Mouse (Mus musculus) thymus, adult 2 months (tissue): Measurements from ENCODE around the gene Nhlrc1.

Experiments used
- CTCF ChIP-seq: fragments of 200-500 bp; IDR thresholded peaks from 2 replicates; pipeline ENCODE4 v1.5.1; 2012; ENCODE audit warnings: mild to moderate bottlenecking, control low read depth, low read length, moderate library complexity, borderline replicate concordance; ENCODE audit not compliant: control insufficient read depth, poor library complexity, insufficient read depth; ENCODE audit errors: extremely low read depth
- POLR2A ChIP-seq: fragments of 200-500 bp; IDR thresholded peaks from 2 replicates; pipeline ENCODE4 v1.6.1; 2012; ENCODE audit warnings: mild to moderate bottlenecking, low read length, control low read depth, moderate library complexity; ENCODE audit not compliant: control insufficient read depth, poor library complexity, insufficient read depth; ENCODE audit errors: extremely low read depth

DNA sequence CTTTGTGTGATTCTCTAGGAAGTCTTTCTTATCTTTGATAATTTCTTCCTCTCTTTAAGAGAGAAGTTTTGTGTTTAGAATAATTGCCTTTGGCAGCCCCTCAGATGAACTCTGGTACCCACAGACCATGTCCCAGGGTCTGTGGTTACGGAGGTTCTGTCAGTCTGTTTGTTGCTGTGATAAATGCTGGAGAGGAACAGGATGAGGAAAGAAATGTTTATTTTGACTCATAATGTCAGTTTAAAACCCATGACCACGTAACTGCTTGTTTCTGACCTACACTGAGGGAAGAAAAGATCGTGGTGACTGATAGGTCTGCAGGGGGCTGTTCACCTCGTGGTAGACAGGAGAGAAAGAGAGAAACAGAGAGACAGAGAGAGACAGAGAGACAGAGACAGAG is 38.7 kb downstream of the Nhlrc1 start:
- TF ChIP-seq CTCF: no peak
- TF ChIP-seq POLR2A: no peak
